Mouse (Mus musculus) liver, embryonic 16.5 days (tissue): ENCODE measurements around the gene Blzf1. TPM values are rescaled to one million over a fixed set of nuclear protein-coding genes. Genes with fewer than 3 reads are reported as not detected.

ENCODE experiments used
- ATAC-seq: fragments of 200-750 bp; cut with Nextera tagmentation; 2 replicates; pipeline ENCODE4 v1.8.0; 2017; ENCODE audit warnings: low read depth, mild to moderate bottlenecking, moderate number of reproducible peaks, moderate library complexity
- H3K27ac ChIP-seq: fragments of 300-500 bp; sonication (generic); 2 replicates; pipeline ENCODE4 v1.5.1; 2014; ENCODE audit warnings: mild to moderate bottlenecking, low read length
- H3K27me3 ChIP-seq: fragments of 300-500 bp; sonication (generic); 2 replicates; pipeline ENCODE4 v1.6.1; 2014; ENCODE audit warnings: low read depth, low read length, mixed read lengths; ENCODE audit not compliant: control insufficient read depth, insufficient read depth
- H3K36me3 ChIP-seq: fragments of 300-500 bp; sonication (generic); 2 replicates; pipeline ENCODE4 v1.6.1; 2014; ENCODE audit warnings: mild to moderate bottlenecking; ENCODE audit not compliant: control insufficient read depth, insufficient read depth
- H3K4me1 ChIP-seq: fragments of 300-500 bp; sonication (generic); 2 replicates; pipeline ENCODE4 v1.6.1; 2014; ENCODE audit warnings: low read depth, low read length, mixed read lengths; ENCODE audit not compliant: control insufficient read depth
- H3K4me2 ChIP-seq: fragments of 300-500 bp; sonication (generic); 2 replicates; pipeline ENCODE4 v1.6.1; 2014; ENCODE audit warnings: low read depth, low read length, mixed read lengths
- H3K4me3 ChIP-seq: fragments of 300-500 bp; sonication (generic); 2 replicates; pipeline ENCODE4 v1.5.1; 2014; ENCODE audit warnings: low read depth, mild to moderate bottlenecking, low read length
- H3K9ac ChIP-seq: fragments of 300-500 bp; sonication (generic); 2 replicates; pipeline ENCODE4 v1.6.1; 2014; ENCODE audit warnings: low read depth, low read length
- H3K9me3 ChIP-seq: fragments of 300-500 bp; sonication (generic); replicated peaks from 2 replicates; pipeline ENCODE4 v1.6.1; 2016; ENCODE audit warnings: low read length; ENCODE audit not compliant: control insufficient read depth
- WGBS: fragments of 180-500 bp; shearing (Covaris S2); extraction: QIAGEN DNeasy Blood & Tissue Kit; methylation state at CpG from one replicate; pipeline ENCODE4 v1.1.7; 2014; ENCODE audit not compliant: insufficient replicate concordance; 5-methylcytosine and 5-hydroxymethylcytosine counted together
- polyA plus RNA-seq: library from polyadenylated mRNA; unstranded; fragments of >200 nt; fragmentation: Nextera tagmentation; extraction: Ambion mirVana; gene quantifications from 2 replicates; pipeline ENCODE4 v1.2.1, GENCODE M21; 2015

The Blzf1 gene
- polyA plus RNA-seq, 1 experiment from 2014 or later: 8.8 TPM

GRCm38 (mm10) chr1:164314085-164314484, 6.8 kb upstream of the Blzf1 start:
- Histone ChIP-seq H3K36me3 (no peaks in the 10 kb centered on the region), H3K4me1 (no peaks in the 10 kb centered on the region), H3K27ac (no peak overlapping the region), H3K9me3 (no peaks in the 10 kb centered on the region), H3K9ac (no peak overlapping the region), H3K27me3 (no peaks in the 10 kb centered on the region), H3K4me2 (no peak overlapping the region), H3K4me3 (no peak overlapping the region)
- WGBS: 72% methylated on average over 5 of the region's 5 CpGs
- ATAC-seq: no peak

- Histone ChIP-seq H3K4me1 (peaks cover 7% of the 10 kb centered on the region), H3K27ac (no peak overlapping the region), H3K9me3 (no peaks in the 10 kb centered on the region), H3K9ac (peak overlapping the region; percentile 66), H3K4me2 (peak overlapping the region; percentile 86), H3K36me3 (no peaks in the 10 kb centered on the region), H3K27me3 (no peaks in the 10 kb centered on the region), H3K4me3 (peak overlapping the region; percentile 78)
- ATAC-seq: no peak
- WGBS: 11% methylated on average over 10 of the region's 10 CpGs
These were observed 633 bp upstream of the Blzf1 start for GRCm38 (mm10) chr1:164307922-164308321.

GRCm38 (mm10) chr1:164303821-164304220, 3.5 kb downstream of the Blzf1 start, which contains the start of gene Nme7:
Nme7 (plus strand) TSS chr1:164304121.
- ATAC-seq: no peak
- 85% methylated on average over 5 of the region's 5 CpGs for WGBS

GRCm38 (mm10) chr1:164301949-164302348, 5.3 kb downstream of the Blzf1 start:
- 56% methylated on average over 4 of the region's 4 CpGs for WGBS
- peaks cover 21% of the 10 kb centered on the region for H3K36me3 ChIP-seq
- H3K9me3 ChIP-seq: no peaks in the 10 kb centered on the region
- no peak overlapping the region for H3K4me2 ChIP-seq
- H3K27me3 ChIP-seq: no peaks in the 10 kb centered on the region
- no peak for ATAC-seq
- no peak overlapping the region for H3K9ac ChIP-seq
- no peak overlapping the region for H3K27ac ChIP-seq
- H3K4me1 ChIP-seq: no peaks in the 10 kb centered on the region; the same call in 1 of the 2 replicates
- H3K4me3 ChIP-seq: no peak overlapping the region

More at GRCm38 (mm10) chr1:164303821-164304220, 3.5 kb downstream of the Blzf1 start, which contains the start of gene Nme7:
- H3K36me3 ChIP-seq: peaks cover 16% of the 10 kb centered on the region
- H3K27me3 ChIP-seq: no peaks in the 10 kb centered on the region
- no peak within 1 kb of the TSS for H3K4me3 ChIP-seq
- H3K9ac ChIP-seq: no peak within 1 kb of the TSS
- no peak within 1 kb of the TSS for H3K27ac ChIP-seq
- no peak within 1 kb of the TSS for H3K4me2 ChIP-seq
- H3K4me1 ChIP-seq: peaks cover 7% of the 10 kb centered on the region
- no peaks in the 10 kb centered on the region for H3K9me3 ChIP-seq

- Histone ChIP-seq H3K9ac (no peak overlapping the region), H3K36me3 (peaks cover 18% of the 10 kb centered on the region)
- 57% methylated on average over 4 of the region's 5 CpGs for WGBS
These were observed 10.8 kb downstream of the Blzf1 start for GRCm38 (mm10) chr1:164296473-164296872.

GRCm38 (mm10) chr1:164294071-164294470, 13.2 kb downstream of the Blzf1 start:
- ATAC-seq: no peak
- Histone ChIP-seq H3K27ac (no peak overlapping the region), H3K9me3 (no peaks in the 10 kb centered on the region), H3K36me3 (peaks cover 15% of the 10 kb centered on the region), H3K4me3 (no peak overlapping the region), H3K9ac (no peak overlapping the region), H3K4me2 (no peak overlapping the region), H3K27me3 (no peaks in the 10 kb centered on the region), H3K4me1 (no peaks in the 10 kb centered on the region)
- WGBS: 84% methylated on average over 6 of the region's 6 CpGs

More at GRCm38 (mm10) chr1:164296473-164296872, 10.8 kb downstream of the Blzf1 start:
- no peaks in the 10 kb centered on the region for H3K4me1 ChIP-seq
- H3K27me3 ChIP-seq: no peaks in the 10 kb centered on the region
- ATAC-seq: no peak
- no peaks in the 10 kb centered on the region for H3K9me3 ChIP-seq
- H3K4me2 ChIP-seq: no peak overlapping the region
- no peak overlapping the region for H3K27ac ChIP-seq
- no peak overlapping the region for H3K4me3 ChIP-seq

- 74% methylated on average over 5 of the region's 5 CpGs for WGBS
- no peaks in the 10 kb centered on the region for H3K9me3 ChIP-seq
These were observed 15.2 kb downstream of the Blzf1 start for GRCm38 (mm10) chr1:164292040-164292439.

GRCm38 (mm10) chr1:164287406-164287805, 19.9 kb downstream of the Blzf1 start:
- 54% methylated on average over 15 of the region's 15 CpGs for WGBS
- H3K27me3 ChIP-seq: no peaks in the 10 kb centered on the region
- H3K9ac ChIP-seq: no peak overlapping the region
- peaks cover 3% of the 10 kb centered on the region; the same call in 1 of the 2 replicates for H3K36me3 ChIP-seq
- ATAC-seq: no peak
- no peaks in the 10 kb centered on the region for H3K9me3 ChIP-seq
- no peak overlapping the region for H3K4me3 ChIP-seq
- no peak overlapping the region for H3K4me2 ChIP-seq
- H3K27ac ChIP-seq: no peak overlapping the region
- no peaks in the 10 kb centered on the region for H3K4me1 ChIP-seq

More at GRCm38 (mm10) chr1:164292040-164292439, 15.2 kb downstream of the Blzf1 start:
- H3K36me3 ChIP-seq: peaks cover 7% of the 10 kb centered on the region
- no peak overlapping the region for H3K9ac ChIP-seq
- H3K27me3 ChIP-seq: no peaks in the 10 kb centered on the region
- H3K4me3 ChIP-seq: no peak overlapping the region
- no peak for ATAC-seq
- H3K4me2 ChIP-seq: no peak overlapping the region
- H3K4me1 ChIP-seq: no peaks in the 10 kb centered on the region
- H3K27ac ChIP-seq: no peak overlapping the region

GRCm38 (mm10) chr1:164284007-164284406, 23.3 kb downstream of the Blzf1 start:
- Histone ChIP-seq H3K9me3 (no peaks in the 10 kb centered on the region), H3K4me2 (no peak overlapping the region), H3K36me3 (no peaks in the 10 kb centered on the region), H3K27me3 (no peaks in the 10 kb centered on the region), H3K4me3 (no peak overlapping the region), H3K4me1 (no peaks in the 10 kb centered on the region), H3K9ac (no peak overlapping the region), H3K27ac (no peak overlapping the region)
- no peak for ATAC-seq
- WGBS: 60% methylated on average over 3 of the region's 3 CpGs
